Mouse (Mus musculus) heart, embryonic 11.5 days (tissue): ENCODE data around the gene Hipk2. TPM values are rescaled to one million over a fixed set of nuclear protein-coding genes. Genes with fewer than 3 reads are reported as not detected.

Source experiments
- ATAC-seq: fragments of 200-750 bp; cut with Nextera tagmentation; replicated peaks from 2 replicates; pipeline ENCODE4 v1.8.0; 2017; ENCODE audit warnings: moderate library complexity; ENCODE audit not compliant: insufficient number of reproducible peaks, low FRiP score, low TSS enrichment
- H3K27ac ChIP-seq: fragments of 300-500 bp; sonication (generic); 2 replicates; pipeline ENCODE4 v1.5.1; 2014; ENCODE audit warnings: mild to moderate bottlenecking, low read depth, low read length
- H3K27me3 ChIP-seq: fragments of 300-500 bp; sonication (generic); 2 replicates; pipeline ENCODE4 v1.6.1; 2014; ENCODE audit warnings: mild to moderate bottlenecking, low read length, mixed read lengths; ENCODE audit not compliant: control insufficient read depth, insufficient read depth
- H3K36me3 ChIP-seq: fragments of 300-500 bp; sonication (generic); 2 replicates; pipeline ENCODE4 v1.6.1; 2014; ENCODE audit warnings: mild to moderate bottlenecking, low read length, moderate library complexity, mixed read lengths; ENCODE audit not compliant: control insufficient read depth, insufficient read depth
- H3K4me1 ChIP-seq: fragments of 300-500 bp; sonication (generic); 2 replicates; pipeline ENCODE4 v1.6.1; 2014; ENCODE audit warnings: low read length; ENCODE audit not compliant: control insufficient read depth, insufficient read depth
- H3K4me2 ChIP-seq: fragments of 300-500 bp; sonication (generic); 2 replicates; pipeline ENCODE4 v1.6.1; 2014; ENCODE audit warnings: mild to moderate bottlenecking, moderate library complexity
- H3K4me3 ChIP-seq: fragments of 300-500 bp; sonication (generic); 2 replicates; pipeline ENCODE4 v1.5.1; 2014; ENCODE audit warnings: low read depth, low read length
- H3K9ac ChIP-seq: fragments of 300-500 bp; sonication (generic); 2 replicates; pipeline ENCODE4 v1.6.1; 2014; ENCODE audit warnings: mild to moderate bottlenecking, low read depth, low read length, moderate library complexity
- H3K9me3 ChIP-seq: fragments of 300-500 bp; sonication (generic); replicated peaks from 2 replicates; pipeline ENCODE4 v1.6.1; 2016; ENCODE audit warnings: low read length; ENCODE audit not compliant: control insufficient read depth
- WGBS: fragments of 180-500 bp; shearing (Covaris S2); extraction: QIAGEN DNeasy Blood & Tissue Kit; methylation state at CpG from one replicate; pipeline ENCODE4 v1.1.7; 2014; ENCODE audit not compliant: insufficient replicate concordance; 5-methylcytosine and 5-hydroxymethylcytosine counted together
- polyA plus RNA-seq: library from polyadenylated mRNA; unstranded; fragments of >200 nt; fragmentation: Nextera tagmentation; extraction: Ambion mirVana; gene quantifications from 2 replicates; pipeline ENCODE4 v1.2.1, GENCODE M21; 2014

Gene Hipk2
- polyA plus RNA-seq, 1 experiment from 2014 or later: 18.9 TPM

DNA sequence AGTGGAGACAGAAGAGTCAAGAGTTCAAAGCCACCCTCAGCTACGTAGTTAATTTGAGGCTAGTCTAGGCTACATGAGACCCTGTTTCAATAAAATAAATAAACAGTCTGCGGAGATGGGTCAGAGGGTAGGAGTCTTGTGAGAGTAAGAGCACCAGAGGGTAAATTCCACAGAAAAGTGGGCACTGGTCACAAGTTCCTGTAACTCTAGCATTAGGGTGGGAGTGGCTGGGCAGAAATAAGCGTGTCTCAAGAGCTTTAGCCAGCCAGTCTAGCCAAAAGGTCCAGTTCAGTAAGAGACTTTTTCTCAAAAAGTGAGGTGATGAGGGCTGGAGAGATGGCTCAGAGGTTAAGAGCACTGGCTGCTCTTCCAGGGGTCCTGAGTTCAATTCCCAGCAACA lies 17.6 kb upstream of the Hipk2 start:
- H3K4me2 ChIP-seq: no peak overlapping the region
- WGBS: 74% methylated on average over 3 of the region's 3 CpGs
- peaks cover 6% of the 10 kb centered on the region for H3K4me1 ChIP-seq
- H3K27ac ChIP-seq: no peak overlapping the region
- no peaks in the 10 kb centered on the region for H3K27me3 ChIP-seq
- no peak for ATAC-seq
- no peaks in the 10 kb centered on the region for H3K9me3 ChIP-seq
- no peaks in the 10 kb centered on the region for H3K36me3 ChIP-seq
- no peak overlapping the region for H3K9ac ChIP-seq
- H3K4me3 ChIP-seq: no peak overlapping the region

DNA sequence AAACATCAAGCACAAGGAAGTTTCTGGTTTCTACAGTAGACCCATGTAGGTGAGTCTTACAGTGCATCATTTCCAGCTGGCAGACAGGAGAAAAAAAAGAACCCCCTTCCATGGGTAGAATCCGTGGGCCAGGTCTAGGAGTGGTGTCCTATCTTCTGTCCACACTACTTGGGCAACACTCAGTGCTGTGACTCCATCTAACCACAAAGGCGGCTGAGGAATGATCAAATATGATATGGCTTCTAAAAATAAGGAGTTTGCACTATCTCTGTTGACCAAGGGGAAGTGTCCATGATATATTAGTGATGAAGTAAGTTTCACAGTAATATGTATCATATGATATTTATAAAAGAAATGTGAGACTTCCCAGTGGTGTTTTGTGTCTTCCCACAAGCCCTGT lies 16.1 kb upstream of the Hipk2 start:
- Histone ChIP-seq H3K9ac (no peak overlapping the region), H3K27me3 (no peaks in the 10 kb centered on the region), H3K4me1 (peaks cover 5% of the 10 kb centered on the region), H3K4me3 (no peak overlapping the region), H3K36me3 (no peaks in the 10 kb centered on the region), H3K4me2 (no peak overlapping the region), H3K9me3 (no peaks in the 10 kb centered on the region), H3K27ac (no peak overlapping the region)
- WGBS: 53% methylated on average over 2 of the region's 2 CpGs
- ATAC-seq: no peak

GRCm38 (mm10) chr6:38889156-38889555 lies 13.2 kb upstream of the Hipk2 start:
- Histone ChIP-seq H3K27me3 (no peaks in the 10 kb centered on the region), H3K4me1 (no peaks in the 10 kb centered on the region), H3K9ac (no peak overlapping the region), H3K4me3 (no peak overlapping the region), H3K4me2 (no peak overlapping the region), H3K27ac (no peak overlapping the region), H3K36me3 (no peaks in the 10 kb centered on the region), H3K9me3 (no peaks in the 10 kb centered on the region)
- 69% methylated on average over 6 of the region's 6 CpGs for WGBS
- ATAC-seq: no peak

DNA sequence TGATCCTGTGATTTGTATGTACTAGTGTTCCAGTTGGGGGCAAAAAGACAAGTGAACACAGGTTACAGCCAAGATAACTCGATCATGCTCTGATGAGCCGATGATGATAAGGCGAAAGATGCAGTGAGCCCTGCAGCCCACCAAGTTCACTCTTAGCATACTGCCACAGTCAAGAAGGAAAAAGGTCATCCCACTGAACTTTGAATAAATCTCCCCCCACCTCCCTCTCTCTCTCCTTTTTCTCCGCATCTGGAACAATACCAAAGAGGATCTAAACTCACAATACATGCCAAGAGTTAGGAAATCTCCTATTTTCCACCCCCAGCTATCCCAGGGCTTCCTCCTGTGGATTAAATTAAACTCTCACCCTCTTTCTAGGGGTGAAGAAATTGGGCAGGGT lies 11.5 kb upstream of the Hipk2 start:
- no peak for ATAC-seq
- WGBS: 87% methylated on average over 4 of the region's 4 CpGs
- Histone ChIP-seq H3K36me3 (no peaks in the 10 kb centered on the region), H3K9me3 (no peaks in the 10 kb centered on the region), H3K27ac (no peak overlapping the region), H3K4me3 (no peak overlapping the region), H3K9ac (no peak overlapping the region), H3K27me3 (no peaks in the 10 kb centered on the region), H3K4me2 (no peak overlapping the region), H3K4me1 (no peaks in the 10 kb centered on the region)

- H3K36me3 ChIP-seq: no peaks in the 10 kb centered on the region
- no peaks in the 10 kb centered on the region for H3K27me3 ChIP-seq
- H3K9me3 ChIP-seq: no peaks in the 10 kb centered on the region
- 68% methylated on average over 1 of the region's 1 CpGs for WGBS
- no peak overlapping the region for H3K9ac ChIP-seq
- H3K4me3 ChIP-seq: no peak overlapping the region
- no peak for ATAC-seq
- no peak overlapping the region for H3K4me2 ChIP-seq
- no peaks in the 10 kb centered on the region for H3K4me1 ChIP-seq
- H3K27ac ChIP-seq: no peak overlapping the region
Measured at GRCm38 (mm10) chr6:38885132-38885531, 9.2 kb upstream of the Hipk2 start.

DNA sequence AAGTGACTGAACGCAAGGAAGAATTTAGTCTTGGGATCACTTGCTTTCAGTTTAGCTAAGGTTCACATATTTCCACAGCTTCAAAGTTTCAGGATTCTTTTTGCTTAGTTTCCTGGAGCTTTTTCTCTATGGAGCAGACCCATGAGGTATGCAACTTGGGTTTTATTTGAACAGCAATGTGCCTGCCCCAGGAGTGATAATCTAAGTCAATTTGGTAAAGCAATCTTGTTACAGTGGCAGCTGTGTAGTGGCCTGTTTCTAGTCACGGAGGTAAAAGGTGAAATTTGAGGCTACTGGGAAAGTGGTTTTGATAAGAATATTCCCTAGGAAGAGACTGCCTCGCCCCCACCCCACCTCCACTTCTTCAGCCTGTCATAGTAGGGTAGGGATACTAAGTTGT lies 8.5 kb upstream of the Hipk2 start:
- no peaks in the 10 kb centered on the region for H3K9me3 ChIP-seq
- no peak overlapping the region for H3K9ac ChIP-seq
- H3K4me2 ChIP-seq: no peak overlapping the region
- no peaks in the 10 kb centered on the region for H3K4me1 ChIP-seq
- no peak overlapping the region for H3K27ac ChIP-seq
- H3K4me3 ChIP-seq: no peak overlapping the region
- 39% methylated on average over 3 of the region's 3 CpGs for WGBS
- no peaks in the 10 kb centered on the region for H3K27me3 ChIP-seq
- no peak for ATAC-seq
- H3K36me3 ChIP-seq: no peaks in the 10 kb centered on the region

DNA sequence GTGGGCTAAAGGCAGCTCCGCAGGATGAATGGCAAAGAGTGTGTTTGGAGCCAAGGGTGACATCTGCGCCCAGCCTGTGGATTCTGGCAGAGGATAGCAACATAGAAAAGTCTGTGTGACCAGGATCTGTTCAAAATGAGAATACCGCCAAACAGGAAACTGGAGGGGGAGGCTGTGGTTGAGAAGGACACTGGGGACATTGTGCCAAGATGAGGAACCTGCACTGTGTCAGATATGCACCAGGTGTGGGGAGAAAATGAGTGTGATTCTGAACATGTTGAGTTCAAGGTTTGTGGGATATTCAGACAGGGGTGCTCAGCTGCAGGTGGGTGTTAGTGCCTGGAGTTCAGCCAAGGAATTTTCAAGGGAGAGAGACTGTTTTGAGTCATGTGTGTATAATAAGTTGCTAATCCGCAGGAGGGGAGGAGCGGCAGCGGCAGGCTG lies 6.8 kb upstream of the Hipk2 start:
- Histone ChIP-seq H3K36me3 (no peaks in the 10 kb centered on the region), H3K9me3 (no peaks in the 10 kb centered on the region), H3K27me3 (no peaks in the 10 kb centered on the region), H3K4me3 (no peak overlapping the region), H3K4me1 (no peaks in the 10 kb centered on the region), H3K9ac (no peak overlapping the region), H3K4me2 (no peak overlapping the region), H3K27ac (no peak overlapping the region)
- WGBS: 63% methylated on average over 6 of the region's 6 CpGs
- ATAC-seq: no peak

DNA sequence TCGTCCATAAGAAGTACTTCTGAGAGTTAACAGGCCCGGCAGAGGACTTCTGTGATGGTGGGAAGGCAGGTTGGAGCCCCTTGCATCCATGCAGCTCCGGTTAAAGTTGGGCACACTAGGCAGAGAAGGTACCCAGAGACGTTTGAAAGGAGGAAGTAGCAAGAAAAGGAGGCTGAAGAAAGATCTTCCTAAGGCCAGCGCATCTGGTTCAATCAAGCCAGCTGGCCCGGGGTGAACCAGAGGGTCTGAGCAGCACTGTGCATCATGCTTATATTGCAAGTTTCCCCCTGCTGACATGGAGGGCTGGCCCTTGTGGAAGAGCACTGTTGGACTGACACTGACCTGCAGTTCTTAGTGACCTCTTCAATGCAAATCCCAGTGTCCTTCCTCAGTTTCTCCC lies 6.0 kb upstream of the Hipk2 start:
- no peaks in the 10 kb centered on the region for H3K27me3 ChIP-seq
- H3K36me3 ChIP-seq: no peaks in the 10 kb centered on the region
- H3K4me2 ChIP-seq: no peak overlapping the region
- H3K4me1 ChIP-seq: no peaks in the 10 kb centered on the region
- 59% methylated on average over 6 of the region's 6 CpGs for WGBS
- no peak for ATAC-seq
- H3K27ac ChIP-seq: no peak overlapping the region
- H3K9me3 ChIP-seq: no peaks in the 10 kb centered on the region
- H3K4me3 ChIP-seq: no peak overlapping the region
- H3K9ac ChIP-seq: no peak overlapping the region

DNA sequence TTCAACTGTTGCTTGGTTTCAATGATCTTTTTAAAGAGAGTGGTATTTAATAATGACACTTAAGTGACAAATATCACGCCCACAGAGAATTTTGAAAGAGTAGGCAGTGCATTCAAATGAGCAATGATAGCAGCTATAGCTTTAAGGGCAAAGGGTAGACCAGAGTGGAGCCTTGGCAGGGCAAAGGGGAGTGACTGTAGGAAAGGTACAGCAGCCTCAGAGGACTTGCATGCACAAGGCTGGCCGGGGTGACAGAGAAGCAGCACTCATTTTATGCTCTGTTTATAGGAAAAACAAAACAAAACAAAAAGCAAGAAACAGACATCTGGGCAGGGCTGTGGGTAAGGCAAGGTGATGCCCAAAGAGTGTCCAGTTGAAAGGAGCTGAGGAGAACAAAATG lies 5.5 kb upstream of the Hipk2 start:
- Histone ChIP-seq H3K9me3 (no peaks in the 10 kb centered on the region), H3K36me3 (no peaks in the 10 kb centered on the region), H3K9ac (no peak overlapping the region), H3K4me1 (no peaks in the 10 kb centered on the region), H3K27me3 (no peaks in the 10 kb centered on the region), H3K4me2 (no peak overlapping the region), H3K4me3 (no peak overlapping the region), H3K27ac (no peak overlapping the region)
- 63% methylated on average over 2 of the region's 2 CpGs for whole genome bisulfite sequencing
- no peak for ATAC-seq
